Mouse (Mus musculus): Measurements from ENCODE around the gene Sf3b6. TPM values are rescaled to one million over a fixed set of nuclear protein-coding genes. Genes with fewer than 3 reads are reported as not detected.
"Not testable (repeated sequence)": the region's sequence is repeated elsewhere in the genome, so short reads cannot be mapped to it uniquely, and the experiment has no call there.

Sf3b6 gene
- 147 and 158 TPM in 2 replicates for polyA plus RNA-seq (2015; fragmentation: Nextera tagmentation; extraction: Ambion mirVana)

DNA sequence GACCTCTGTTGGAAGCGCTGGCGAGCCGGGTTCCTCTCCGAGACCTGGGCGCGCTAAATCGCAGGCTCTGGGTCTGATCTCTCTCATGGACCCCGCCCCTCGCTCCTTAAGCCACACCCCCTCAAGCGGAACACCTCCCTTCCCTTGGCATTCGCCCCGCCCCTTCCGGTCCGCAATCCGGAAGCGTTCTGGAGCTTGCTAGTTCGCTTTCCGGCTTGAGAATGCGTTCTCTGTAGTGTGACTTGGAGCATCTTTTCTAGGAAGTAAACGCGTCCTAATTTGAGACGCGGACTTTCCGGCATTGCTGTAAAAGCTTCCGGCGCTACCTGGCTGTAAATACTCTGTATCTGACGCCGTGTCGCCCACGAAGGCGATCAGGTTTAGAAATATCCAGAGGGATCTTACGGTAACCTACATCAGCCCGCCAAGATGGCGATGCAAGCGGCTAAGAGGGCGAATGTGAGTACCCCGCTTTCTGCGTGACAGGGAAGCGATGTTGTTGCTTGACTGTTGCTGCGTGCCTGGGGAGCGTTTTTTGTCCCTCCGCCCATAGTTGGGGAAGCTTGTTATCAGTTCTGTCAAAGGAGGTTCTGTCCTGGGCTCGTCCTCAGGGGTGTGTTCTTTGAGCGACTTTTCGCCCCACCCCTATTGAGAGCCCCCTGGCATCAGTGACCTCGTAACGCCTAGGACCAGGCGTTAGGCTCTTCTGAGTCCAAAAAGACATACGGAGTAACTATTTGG, at the start of gene Sf3b6:
Gene Sf3b6 (plus strand): TSS at position 184 of the 741 bp plus-strand sequence.
- H3K27ac ChIP-seq = peak within 1 kb of the TSS; percentile 90
- peak within 1 kb of the TSS; percentile 80 for H3K9ac ChIP-seq
- no peaks in the 10 kb centered on the region for H3K9me3 ChIP-seq (replicated peaks)
- peak within 1 kb of the TSS; percentile 84 for H3K4me2 ChIP-seq
- no peaks in the 10 kb centered on the region for H3K27me3 ChIP-seq
- H3K4me1 ChIP-seq (replicated peaks) = peaks cover 33% of the 10 kb centered on the region
- DNase-seq (peak; percentile 98), ATAC-seq (ENCODE audit: low read depth) (peak; percentile 97)
- H3K4me3 ChIP-seq (replicated peaks) = peak within 1 kb of the TSS; percentile 78
- peaks cover 28% of the 10 kb centered on the region for H3K36me3 ChIP-seq
- WGBS (ENCODE audit: insufficient replicate concordance) = 0% methylated on average over 49 of the region's 49 CpGs

DNA sequence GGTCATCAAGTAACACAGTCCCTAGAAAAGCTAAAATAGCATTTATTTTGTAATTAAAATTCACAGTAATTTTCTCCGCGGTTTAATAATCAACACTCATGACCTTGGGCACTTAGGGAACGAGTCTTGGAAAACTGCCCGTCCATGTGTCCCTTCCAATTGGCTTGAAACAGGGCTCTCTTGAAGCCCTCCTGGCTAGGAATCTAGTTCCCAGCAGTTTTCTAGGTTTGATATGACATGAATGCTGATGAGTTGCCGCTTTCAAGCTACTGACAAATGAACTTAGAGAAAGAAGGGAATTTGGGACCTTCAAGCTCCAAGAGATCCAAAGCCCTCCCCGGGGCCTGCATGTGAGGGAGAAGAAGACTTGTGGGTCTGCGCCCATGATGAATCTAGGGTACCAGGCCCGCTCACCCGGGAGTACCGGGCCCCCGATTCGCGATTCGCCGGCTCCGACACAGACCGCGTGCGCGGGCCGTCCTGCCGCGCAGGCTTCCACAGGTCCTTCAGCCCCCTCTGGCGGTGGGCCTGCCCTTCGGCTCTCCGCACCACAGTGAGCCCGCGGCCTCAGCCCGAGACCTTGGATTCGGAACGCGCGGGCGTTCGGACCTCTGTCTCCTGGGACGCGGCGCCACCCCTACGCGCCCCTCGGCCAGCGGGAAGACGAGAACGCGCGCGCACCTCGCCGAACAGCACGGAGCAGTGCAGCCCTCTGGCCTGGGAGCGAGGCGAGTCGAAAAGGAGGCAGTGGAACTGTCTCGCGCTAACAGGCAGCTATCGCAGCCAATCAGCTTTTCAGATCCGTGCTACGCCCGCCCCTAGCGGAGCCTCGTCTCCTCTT, 48.6 kb upstream of the Sf3b6 start, which contains the start of the genes Pfn4 and Fam228b:
Gene Pfn4 (plus strand): TSS at position 531 of the 841 bp plus-strand sequence.
Gene Fam228b (minus strand): TSS at position 776 of the 841 bp plus-strand sequence.
- Histone ChIP-seq H3K27ac (peak within 1 kb of the TSS; percentile 72; the same call in 1 of the 2 replicates), H3K27me3 (no peaks in the 10 kb centered on the region)
- DNase-seq = peak; percentile 92

DNA sequence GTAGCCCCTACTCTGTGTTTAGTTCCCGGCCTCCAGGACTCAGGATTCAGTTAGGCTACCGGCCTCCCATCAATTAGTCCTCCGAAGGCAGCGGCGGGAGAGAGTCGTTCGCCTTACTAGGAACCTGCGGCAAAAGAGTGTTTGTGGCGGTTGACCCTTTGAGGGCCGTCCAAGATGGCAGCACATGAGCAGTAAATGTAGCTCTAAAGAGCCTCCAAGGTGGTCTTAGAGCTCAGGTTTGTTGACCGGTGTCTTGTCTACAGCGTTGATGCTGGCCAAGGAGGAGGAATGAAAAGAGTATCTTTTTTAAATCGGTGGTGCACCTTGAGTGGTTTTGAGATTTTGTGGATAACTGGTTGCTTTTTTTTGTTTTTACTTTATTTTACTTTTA, 48.0 kb upstream of the Sf3b6 start:
- Histone ChIP-seq H3K27ac (no peak overlapping the region), H3K4me3 (replicated peaks) (peak overlapping the region; percentile 76), H3K9me3 (replicated peaks) (no peaks in the 10 kb centered on the region), H3K9ac (peak overlapping the region; percentile 84), H3K36me3 (no peaks in the 10 kb centered on the region), H3K27me3 (no peaks in the 10 kb centered on the region), H3K4me1 (replicated peaks) (peaks cover 10% of the 10 kb centered on the region; the same call in 1 of the 2 replicates), H3K4me2 (peak overlapping the region; percentile 82)
- ATAC-seq (ENCODE audit: low read depth) = no peak; the same call in 1 of the 2 replicates
- 16% methylated on average over 13 of the region's 13 CpGs for WGBS (ENCODE audit: insufficient replicate concordance)
- no peak for DNase-seq

More for the DNA sequence above, 48.6 kb upstream of the Sf3b6 start, which contains the start of the genes Pfn4 and Fam228b:
- H3K4me1 ChIP-seq (replicated peaks) = peaks cover 10% of the 10 kb centered on the region; the same call in 1 of the 2 replicates
- H3K4me2 ChIP-seq = peak within 1 kb of the TSS; percentile 82
- no peaks in the 10 kb centered on the region for H3K36me3 ChIP-seq
- WGBS (ENCODE audit: insufficient replicate concordance) = 4% methylated on average over 61 of the region's 61 CpGs
- peak within 1 kb of the TSS; percentile 84 for H3K9ac ChIP-seq
- no peaks in the 10 kb centered on the region for H3K9me3 ChIP-seq (replicated peaks)
- H3K4me3 ChIP-seq (replicated peaks) = peak within 1 kb of the TSS; percentile 76
- ATAC-seq (ENCODE audit: low read depth) = peak; percentile 98

DNA sequence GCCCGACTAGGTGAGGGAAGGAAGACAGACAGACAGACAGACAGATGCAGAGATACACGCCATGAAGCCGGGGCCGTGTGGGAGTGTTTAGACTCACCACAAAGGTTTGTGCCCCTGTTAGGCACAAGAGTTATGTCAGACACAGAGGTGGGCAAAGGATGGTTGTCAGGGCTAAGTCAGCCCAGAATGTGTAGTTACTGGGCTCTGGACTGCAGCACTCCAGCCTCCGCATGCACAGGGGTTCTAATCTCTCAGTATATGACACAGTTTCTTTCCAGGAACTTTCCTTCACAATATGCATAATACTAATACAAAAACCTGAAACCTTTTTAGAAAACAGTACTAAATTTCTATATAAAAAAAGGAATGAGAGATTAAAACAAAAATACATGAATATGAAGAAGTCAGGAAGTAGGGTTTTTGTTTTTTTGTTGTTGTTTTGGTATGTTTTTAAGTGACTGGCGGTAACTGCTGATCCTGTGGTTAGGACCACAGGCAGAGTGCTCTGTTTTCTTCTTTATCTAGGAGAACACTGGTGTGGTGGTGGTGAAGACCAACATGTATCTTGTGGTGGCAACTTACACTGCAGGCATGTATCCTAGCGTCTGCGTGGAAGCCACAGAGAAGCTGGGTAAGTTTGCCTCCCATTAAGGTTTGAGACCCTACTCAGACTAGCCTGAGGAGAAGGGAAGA, 42.3 kb upstream of the Sf3b6 start:
- Histone ChIP-seq H3K4me2 (peak overlapping the region; percentile 49), H3K4me1 (replicated peaks) (peaks cover 18% of the 10 kb centered on the region), H3K27ac (peak overlapping the region; percentile 73), H3K9me3 (replicated peaks) (no peaks in the 10 kb centered on the region), H3K36me3 (no peaks in the 10 kb centered on the region), H3K4me3 (replicated peaks) (no peak overlapping the region; the same call in 1 of the 2 replicates), H3K9ac (peak overlapping the region; percentile 33; the same call in 1 of the 2 replicates), H3K27me3 (no peaks in the 10 kb centered on the region)
- ATAC-seq (ENCODE audit: low read depth) = peak; percentile 91
- WGBS (ENCODE audit: insufficient replicate concordance) = 29% methylated on average over 8 of the region's 8 CpGs
- no peak for DNase-seq

DNA sequence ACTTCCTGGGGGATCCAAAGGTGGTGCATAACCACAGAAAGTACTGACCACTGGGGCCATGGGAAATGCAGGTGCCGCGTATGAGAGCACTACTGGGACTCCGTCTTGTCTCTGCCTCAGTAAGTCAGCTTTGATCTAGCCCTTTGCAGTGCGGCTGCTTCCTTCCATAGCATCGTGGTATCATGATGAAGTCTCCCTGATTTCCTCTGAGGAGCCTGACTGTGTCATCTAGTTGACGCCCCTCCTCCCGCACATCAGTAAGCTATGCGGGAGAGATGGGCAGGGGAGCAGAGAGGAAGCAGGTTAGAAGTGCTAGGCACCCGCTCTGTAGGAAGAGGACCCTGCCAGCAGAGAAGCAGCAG, 41.8 kb upstream of the Sf3b6 start:
- DNase-seq (no peak), ATAC-seq (ENCODE audit: low read depth) (peak; percentile 56)
- H3K27ac ChIP-seq = peak overlapping the region; percentile 73
- no peaks in the 10 kb centered on the region for H3K36me3 ChIP-seq
- peak overlapping the region; percentile 49 for H3K4me2 ChIP-seq
- H3K4me3 ChIP-seq (replicated peaks) = no peak overlapping the region; the same call in 1 of the 2 replicates
- peak overlapping the region; percentile 26; the same call in 1 of the 2 replicates for H3K9ac ChIP-seq
- peaks cover 18% of the 10 kb centered on the region for H3K4me1 ChIP-seq (replicated peaks)
- WGBS (ENCODE audit: insufficient replicate concordance) = 29% methylated on average over 9 of the region's 9 CpGs
- H3K9me3 ChIP-seq (replicated peaks) = no peaks in the 10 kb centered on the region
- no peaks in the 10 kb centered on the region for H3K27me3 ChIP-seq

DNA sequence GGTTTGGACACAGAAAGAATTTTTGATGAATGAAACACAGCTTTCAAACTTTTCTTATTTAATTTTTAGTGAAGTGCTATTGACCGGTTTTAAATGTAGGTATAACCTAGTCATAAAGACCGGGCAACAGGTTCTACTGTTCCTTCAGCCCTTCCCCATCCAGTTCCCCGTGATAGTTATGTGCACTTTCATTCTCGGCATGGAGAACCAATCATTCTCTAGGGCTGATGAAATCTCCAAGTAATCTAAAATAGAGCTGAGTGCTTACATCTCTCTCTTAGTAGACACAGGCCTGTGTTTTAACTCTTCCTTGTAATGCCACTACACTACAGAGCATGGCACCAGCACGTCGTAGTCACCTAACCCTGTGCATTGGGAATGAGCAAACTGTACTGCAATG, 39.6 kb upstream of the Sf3b6 start:
- H3K27ac ChIP-seq = no peak overlapping the region
- no peak for DNase-seq
- 80% methylated on average over 6 of the region's 6 CpGs for WGBS (ENCODE audit: insufficient replicate concordance)
- H3K36me3 ChIP-seq = no peaks in the 10 kb centered on the region
- H3K9ac ChIP-seq = no peak overlapping the region
- H3K9me3 ChIP-seq (replicated peaks) = no peaks in the 10 kb centered on the region
- no peaks in the 10 kb centered on the region for H3K27me3 ChIP-seq
- H3K4me1 ChIP-seq (replicated peaks) = peaks cover 18% of the 10 kb centered on the region
- no peak overlapping the region for H3K4me3 ChIP-seq (replicated peaks)
- no peak for ATAC-seq (ENCODE audit: low read depth)
- no peak overlapping the region for H3K4me2 ChIP-seq

DNA sequence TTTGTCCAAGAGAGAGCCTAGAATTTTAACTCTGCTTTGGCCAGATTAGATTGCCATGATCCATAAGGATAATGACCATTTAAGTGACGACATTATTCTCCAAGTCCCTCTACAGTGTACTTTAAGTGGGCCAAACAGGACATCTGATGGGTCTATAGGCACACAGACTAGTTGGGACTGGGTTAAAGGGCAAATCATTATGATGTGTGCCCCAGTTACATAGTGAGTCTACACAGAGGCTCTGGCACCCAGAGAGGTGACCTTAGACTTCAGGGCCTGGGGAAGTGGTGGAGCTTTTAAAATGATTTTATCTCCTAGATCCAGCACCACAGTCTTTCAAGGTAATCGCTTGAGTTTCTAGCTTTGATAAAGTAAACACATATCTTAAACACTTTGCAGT, 37.1 kb upstream of the Sf3b6 start:
- WGBS (ENCODE audit: insufficient replicate concordance) = 46% methylated on average over 2 of the region's 2 CpGs

DNA sequence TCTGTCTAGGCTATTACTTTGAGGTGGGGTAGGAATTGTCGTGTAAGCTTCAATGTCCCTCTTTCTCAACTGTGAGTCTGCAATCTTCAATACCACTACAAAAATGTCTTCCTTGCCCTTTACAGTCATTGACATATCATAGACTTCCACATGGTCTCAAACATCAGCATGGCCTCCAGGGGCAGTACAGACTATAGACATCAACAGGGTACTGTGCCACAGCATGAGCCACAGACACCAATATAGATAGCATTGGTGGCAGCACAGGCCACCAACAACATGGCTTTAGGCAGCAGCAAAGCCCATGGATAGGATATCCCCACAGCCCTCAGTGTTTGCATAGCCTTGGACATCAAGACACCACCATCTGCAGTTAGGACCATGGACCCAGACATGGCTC, 36.1 kb upstream of the Sf3b6 start:
- Histone ChIP-seq H3K4me3 (replicated peaks) (no peak overlapping the region), H3K27ac (no peak overlapping the region), H3K4me1 (replicated peaks) (0 out of 2 replicates have a peak, but pooled peaks cover 3% of the 10 kb centered on the region), H3K9me3 (replicated peaks) (no peaks in the 10 kb centered on the region), H3K36me3 (no peaks in the 10 kb centered on the region), H3K4me2 (no peak overlapping the region), H3K27me3 (no peaks in the 10 kb centered on the region), H3K9ac (no peak overlapping the region)
- ATAC-seq (ENCODE audit: low read depth) = peak; percentile 43; the same call in 1 of the 2 replicates
- no peak for DNase-seq
- WGBS (ENCODE audit: insufficient replicate concordance) = 59% methylated on average over 1 of the region's 1 CpGs

More for the DNA sequence above, 37.1 kb upstream of the Sf3b6 start:
- Histone ChIP-seq H3K36me3 (no peaks in the 10 kb centered on the region), H3K4me3 (replicated peaks) (no peak overlapping the region), H3K4me1 (replicated peaks) (peaks cover 11% of the 10 kb centered on the region), H3K9ac (no peak overlapping the region), H3K27ac (no peak overlapping the region), H3K4me2 (no peak overlapping the region), H3K27me3 (no peaks in the 10 kb centered on the region), H3K9me3 (replicated peaks) (no peaks in the 10 kb centered on the region)
- no peak for ATAC-seq (ENCODE audit: low read depth)
- DNase-seq = no peak

DNA sequence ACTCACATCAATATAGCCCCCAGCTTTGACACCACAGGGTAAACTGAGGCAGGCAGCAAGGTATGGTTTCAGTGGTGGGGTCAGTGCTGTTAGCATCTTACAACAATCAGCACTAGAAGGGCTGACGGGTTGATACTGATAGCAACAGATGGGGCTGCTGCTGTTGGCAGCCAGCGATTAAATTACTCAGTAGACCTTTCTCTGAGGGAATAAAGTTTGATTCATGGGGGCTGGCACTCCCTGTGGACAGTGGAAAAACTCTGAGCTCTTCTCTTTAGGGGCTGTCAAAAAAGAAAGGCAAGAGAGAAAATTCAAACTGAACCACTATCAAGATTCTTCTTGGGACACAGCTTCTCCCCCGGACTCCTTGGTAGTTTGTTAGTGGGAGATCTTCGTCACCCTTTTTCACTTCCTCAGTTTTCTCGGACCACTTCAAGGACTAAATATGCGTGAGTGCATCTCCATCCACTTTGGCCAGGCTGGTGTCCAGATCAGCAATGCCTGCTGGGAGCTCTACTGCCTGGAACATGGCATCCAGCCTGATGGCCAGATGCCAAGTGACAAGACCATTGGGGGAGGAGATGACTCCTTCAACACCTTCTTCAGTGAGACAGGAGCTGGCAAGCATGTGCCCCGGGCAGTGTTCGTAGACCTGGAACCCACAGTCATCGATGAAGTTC, 35.5 kb upstream of the Sf3b6 start:
- H3K27ac ChIP-seq; H3K4me1 ChIP-seq (replicated peaks); H3K9me3 ChIP-seq (replicated peaks); H3K4me3 ChIP-seq (replicated peaks); H3K4me2 ChIP-seq; DNase-seq; H3K27me3 ChIP-seq; H3K9ac ChIP-seq; H3K36me3 ChIP-seq; ATAC-seq (ENCODE audit: low read depth): not testable (repeated sequence)
- WGBS (ENCODE audit: insufficient replicate concordance) = 74% methylated on average over 9 of the region's 9 CpGs

DNA sequence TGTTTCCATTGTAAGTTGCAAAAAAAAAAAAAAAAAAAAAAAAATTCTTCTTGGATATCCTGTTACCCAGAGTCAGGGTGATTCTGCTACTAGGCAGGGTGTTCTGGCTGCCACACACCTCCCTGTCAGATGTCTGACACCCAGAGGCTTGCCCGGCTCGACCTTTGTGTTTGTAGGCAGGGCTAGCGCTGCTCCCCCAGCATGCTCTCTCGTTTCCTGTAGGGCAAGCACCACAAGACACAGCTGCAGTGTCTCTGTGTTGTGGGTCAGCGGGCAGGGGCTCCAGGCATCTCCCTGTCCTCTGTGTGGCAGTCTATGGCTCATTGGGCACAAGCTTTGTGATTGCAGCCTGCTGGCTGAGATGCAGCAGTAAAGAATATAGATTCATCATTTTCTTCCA, 33.7 kb upstream of the Sf3b6 start:
- no peaks in the 10 kb centered on the region for H3K36me3 ChIP-seq
- H3K9me3 ChIP-seq (replicated peaks) = no peaks in the 10 kb centered on the region
- no peak overlapping the region for H3K4me3 ChIP-seq (replicated peaks)
- no peak overlapping the region for H3K27ac ChIP-seq
- no peak overlapping the region for H3K9ac ChIP-seq
- 0 out of 2 replicates have a peak, but pooled peaks cover under 1% of the 10 kb centered on the region for H3K4me1 ChIP-seq (replicated peaks)
- H3K27me3 ChIP-seq = no peaks in the 10 kb centered on the region
- no peak overlapping the region for H3K4me2 ChIP-seq
- no peak for ATAC-seq (ENCODE audit: low read depth)
- WGBS (ENCODE audit: insufficient replicate concordance) = 60% methylated on average over 5 of the region's 5 CpGs
- no peak for DNase-seq
